Mouse (Mus musculus): ENCODE results near the gene Sirt3.

Sirt3 gene

DNA sequence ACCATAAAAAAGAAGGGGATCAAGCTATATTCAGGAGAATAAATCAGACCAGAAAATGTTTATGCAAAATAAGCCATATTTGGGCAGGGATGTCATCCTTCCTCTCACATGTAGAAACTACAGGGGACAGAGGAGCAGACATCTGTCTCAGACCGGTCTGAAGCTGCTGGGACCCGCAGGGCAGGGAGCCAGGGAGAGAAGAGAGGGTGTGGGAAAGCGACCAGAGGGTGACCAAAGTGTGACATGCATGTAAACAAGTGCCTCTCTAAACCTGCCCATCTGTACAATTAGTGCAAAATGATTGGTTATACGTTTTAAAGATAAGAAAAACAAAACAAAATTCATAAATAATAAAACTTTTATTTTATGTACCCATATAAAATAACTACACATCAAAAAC is 61.9 kb downstream of the Sirt3 start:
- in situ Hi-C loops (cut with MboI, MseI), result no loop called here
